Mouse (Mus musculus): Measurements from ENCODE around the gene Dlx6.
A peak's percentile ranks its signal among the peaks of the same experiment; 100 is the strongest.

Dlx6 gene

GRCm38 (mm10) chr6:6875676-6876075 lies 12.5 kb downstream of the Dlx6 start:
- no peak for ATAC-seq (ENCODE audit: insufficient number of reproducible peaks, low FRiP score, low TSS enrichment)

DNA sequence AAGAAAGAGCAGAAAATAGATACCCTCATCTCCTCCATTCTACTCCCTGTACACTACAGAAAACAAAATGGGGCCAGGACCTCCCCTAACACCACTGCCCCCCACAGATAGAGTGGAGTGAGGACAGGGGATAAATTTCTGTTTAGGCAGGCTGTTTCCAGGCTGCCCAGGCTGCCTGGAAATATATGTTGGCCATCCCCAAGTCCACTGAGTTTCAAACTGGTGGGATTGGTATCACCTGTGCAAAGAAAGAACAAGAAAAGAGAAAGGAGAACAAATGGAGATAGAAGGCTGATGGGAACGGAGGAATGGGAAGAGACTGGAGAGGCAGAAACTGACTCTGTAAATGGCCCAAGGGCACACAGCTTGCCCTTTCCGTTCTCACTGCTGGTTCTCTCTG lies 13.1 kb downstream of the Dlx6 start:
- no peak for ATAC-seq (ENCODE audit: insufficient number of reproducible peaks, low FRiP score, low TSS enrichment)

DNA sequence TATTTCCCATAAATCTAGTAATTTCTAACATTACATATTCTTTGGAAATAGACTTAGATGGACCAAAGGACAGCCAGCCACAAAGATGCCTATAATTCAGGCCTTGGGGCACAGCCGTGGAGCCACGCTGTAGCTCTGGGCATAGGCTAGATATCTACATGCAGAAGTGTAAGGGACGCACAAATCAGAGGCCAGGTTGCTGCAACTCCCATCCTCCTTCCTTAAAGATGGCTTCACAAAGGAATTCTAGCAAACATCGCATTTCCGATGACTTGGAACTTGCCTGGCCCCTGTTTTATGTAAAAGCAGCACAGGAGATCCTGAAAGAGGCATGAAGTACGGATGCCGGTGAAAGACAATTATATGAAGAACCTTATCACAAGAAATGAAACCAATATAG lies 13.6 kb downstream of the Dlx6 start:
- ATAC-seq (ENCODE audit: insufficient number of reproducible peaks, low FRiP score, low TSS enrichment): no peak

DNA sequence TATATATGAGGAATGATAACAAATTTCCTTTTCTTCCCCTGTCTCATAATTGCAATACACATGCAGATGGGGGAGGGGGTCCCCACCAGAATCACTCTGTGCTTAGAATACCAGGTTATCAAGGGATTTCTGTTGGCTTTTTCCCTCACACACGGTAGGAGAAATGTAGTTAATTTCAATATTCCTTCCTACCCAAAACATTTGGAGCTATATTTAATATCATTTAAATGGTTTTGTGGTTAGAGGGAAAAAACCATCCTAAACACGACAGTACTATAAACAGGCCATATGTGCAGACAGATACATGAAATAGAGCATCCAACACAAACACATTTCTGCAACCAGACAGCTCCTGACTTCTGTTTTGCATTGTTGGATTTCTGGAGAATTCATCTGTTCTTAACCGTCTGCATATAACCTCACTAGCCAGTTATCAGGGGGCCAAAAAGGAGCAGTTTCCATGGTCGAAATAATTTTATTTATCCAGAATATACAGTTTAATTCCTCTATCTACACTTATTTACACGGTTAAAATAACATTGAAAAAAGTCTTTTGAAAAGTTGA lies 14.3 kb downstream of the Dlx6 start:
- no peak for ATAC-seq (ENCODE audit: insufficient number of reproducible peaks, low FRiP score, low TSS enrichment)

DNA sequence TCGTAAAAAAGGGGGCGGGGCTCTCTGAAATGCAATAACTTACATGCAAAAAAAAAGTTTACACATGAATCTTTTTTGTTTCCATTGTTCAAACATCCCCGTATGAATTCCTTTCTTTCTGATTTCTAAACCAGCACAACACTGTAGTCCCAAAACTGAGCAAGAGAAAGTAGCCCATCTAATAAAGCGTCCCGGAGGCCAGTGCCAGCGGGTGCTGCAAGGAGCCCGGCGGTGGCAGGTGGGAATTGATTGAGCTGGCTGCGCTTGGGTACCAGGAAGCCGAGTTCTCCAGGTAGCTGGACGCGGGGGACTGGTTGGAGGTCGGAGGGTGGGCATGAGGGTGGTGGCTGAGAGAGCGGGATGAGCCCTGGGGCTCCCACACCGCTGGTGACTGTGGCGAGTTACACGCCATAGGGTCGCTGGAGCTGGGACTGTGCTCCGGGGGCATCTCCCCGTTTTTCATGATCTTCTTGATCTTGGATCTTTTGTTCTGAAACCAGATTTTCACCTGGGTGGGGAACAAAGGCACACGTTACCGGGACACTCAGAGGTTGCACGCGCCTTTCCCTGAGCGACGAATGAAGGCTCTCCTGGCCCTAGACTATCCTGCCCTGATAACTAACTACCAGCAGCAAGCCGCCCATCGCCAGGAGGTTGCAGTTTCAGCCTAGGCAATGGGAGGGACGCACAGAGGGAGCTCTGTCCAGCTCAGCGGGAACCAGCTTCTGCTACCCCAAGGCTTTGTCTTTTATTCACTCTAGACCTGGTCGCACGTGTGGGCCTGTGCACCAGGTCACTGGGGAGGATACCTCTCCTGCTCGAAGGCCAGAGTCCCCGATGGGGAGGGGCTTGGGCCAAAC lies 15.1 kb downstream of the Dlx6 start:
- ATAC-seq (ENCODE audit: insufficient number of reproducible peaks, low FRiP score, low TSS enrichment): no peak

DNA sequence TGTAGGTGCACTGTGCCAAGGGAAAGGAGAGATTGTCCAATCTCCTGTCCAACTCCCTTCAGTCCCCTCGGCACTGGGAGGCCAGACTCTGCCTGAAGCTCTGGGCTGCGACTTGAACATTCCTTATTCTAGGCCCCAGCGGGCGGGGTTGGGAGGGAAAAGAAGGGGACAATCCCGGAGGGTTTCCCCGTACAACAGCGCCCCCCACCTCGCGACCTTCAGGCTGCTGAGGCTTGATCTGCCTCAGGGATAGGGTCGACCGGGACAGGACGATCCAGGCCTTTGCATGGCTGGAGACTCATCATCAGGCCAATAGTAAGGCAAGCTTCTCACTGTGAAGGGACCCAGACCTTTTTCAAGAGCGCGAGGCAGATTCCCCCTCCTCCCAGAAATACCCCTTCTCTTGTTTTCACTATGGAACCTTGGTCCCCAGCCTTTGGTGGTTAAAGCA lies 15.7 kb downstream of the Dlx6 start:
- no peak for ATAC-seq (ENCODE audit: insufficient number of reproducible peaks, low FRiP score, low TSS enrichment)

DNA sequence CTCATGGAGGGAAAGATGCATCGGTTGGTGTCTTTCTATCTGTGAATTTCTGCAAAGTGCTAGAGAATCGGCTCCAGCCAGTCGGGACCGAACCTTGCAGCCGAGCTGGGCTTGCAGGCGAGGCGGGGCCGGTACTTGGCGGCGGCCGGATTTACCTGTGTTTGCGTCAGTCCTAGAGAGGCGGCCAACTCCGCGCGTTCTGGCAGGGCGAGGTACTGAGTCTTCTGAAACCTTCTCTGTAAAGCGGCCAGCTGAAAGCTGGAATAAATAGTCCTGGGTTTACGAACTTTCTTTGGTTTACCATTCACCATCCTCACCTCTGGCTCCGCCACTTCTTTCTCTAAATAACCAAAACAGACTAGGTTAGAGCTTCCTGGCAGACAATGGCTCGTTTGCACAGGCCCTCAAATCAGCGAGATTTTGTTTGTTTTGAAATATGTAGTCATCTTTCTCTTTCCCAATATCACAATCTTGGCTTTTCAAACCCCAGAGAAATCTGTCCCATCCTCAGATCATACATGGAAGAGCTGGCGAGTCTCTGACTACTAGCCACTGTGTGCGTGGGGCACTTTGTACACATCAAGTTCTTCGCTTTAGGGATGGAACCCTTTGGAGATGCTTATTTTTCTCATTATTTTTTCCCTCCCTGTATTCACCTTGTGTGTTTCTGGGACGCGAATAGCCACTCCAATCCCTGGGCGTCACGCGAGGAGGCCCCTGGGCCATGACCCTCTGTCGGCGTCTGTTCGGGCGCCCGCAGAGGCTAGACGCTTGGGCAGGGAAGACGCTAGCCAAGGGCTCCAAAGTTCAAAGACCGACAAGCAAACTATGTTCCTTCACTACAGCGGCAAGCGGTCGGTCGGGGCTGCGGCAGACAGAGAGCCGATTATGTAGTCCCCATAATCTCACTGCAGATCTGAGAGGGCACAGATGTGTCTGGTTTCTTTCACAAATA lies 16.5 kb downstream of the Dlx6 start:
- no peak for ATAC-seq (ENCODE audit: insufficient number of reproducible peaks, low FRiP score, low TSS enrichment)

DNA sequence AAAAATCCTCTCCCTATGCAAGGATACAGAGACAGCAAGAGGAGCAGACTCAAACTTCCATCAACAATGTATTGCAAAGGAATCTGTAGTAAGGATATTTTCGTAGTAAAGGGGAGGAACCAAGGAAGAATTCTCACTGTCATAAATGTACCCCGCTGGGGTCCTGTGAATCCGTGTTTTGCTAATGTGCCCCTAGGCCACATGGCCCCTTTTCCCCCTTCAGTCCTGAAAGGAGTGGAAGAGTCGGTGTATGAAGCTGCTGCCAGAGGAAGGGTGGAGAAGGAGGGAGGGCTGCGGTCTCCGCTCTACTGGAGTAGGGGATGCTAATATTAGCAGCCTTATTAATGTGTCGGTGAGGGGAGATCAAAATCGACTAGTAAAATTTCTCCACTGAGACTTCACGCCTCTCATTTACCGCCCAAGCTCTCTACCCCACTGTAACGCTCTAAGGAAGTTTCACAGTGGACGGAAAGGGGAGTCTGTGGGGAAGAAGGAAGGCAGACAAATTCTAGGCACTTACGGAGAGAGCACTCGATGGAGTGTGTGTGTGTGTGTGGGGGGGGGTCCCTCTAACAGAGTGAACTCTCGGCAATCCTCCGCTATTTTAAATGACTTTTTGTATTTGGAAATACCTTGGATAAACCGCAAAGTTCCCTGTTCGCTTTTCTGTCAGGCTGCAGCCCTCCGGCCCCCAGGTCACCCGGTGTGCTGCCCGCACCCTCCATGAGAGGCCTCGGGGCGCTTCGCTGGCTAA lies 17.4 kb downstream of the Dlx6 start:
- no peak for ATAC-seq (ENCODE audit: insufficient number of reproducible peaks, low FRiP score, low TSS enrichment)

GRCm38 (mm10) chr6:6881115-6881637 lies 18.0 kb downstream of the Dlx6 start:
- ATAC-seq (ENCODE audit: insufficient number of reproducible peaks, low FRiP score, low TSS enrichment): no peak

DNA sequence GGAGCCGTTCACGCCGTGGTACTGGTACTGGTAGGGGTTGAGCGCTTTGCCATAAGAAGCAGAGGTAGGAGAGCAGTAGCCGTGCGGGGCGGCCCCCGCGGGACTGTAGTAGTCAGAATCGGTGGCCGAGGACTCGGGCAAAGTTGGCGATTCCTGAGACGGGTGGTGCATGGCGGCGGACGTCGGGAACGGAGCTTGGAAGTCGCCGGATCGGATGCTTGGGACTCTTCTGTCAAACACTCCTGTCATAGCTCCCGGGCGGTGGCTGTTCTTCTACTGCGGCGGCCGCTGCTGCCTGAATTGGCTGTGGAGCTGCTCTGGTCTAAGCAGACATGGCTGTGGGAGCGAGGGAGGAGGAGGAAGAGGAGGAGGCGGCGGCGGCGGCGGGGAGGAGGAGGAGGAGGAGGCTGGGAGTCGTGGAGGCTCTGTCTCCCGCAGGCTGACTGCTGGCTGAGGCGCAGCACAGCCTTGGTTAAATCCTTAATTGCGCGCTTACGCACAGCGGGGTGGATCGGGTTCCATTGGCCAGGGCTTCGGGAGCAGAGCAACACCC lies 18.6 kb downstream of the Dlx6 start, which contains the start of gene Dlx5:
TSS of gene Dlx5 (minus strand) at position 448 of the 553 bp plus-strand sequence.
- ATAC-seq (ENCODE audit: insufficient number of reproducible peaks, low FRiP score, low TSS enrichment): no peak

GRCm38 (mm10) chr6:6882266-6882797 lies 19.2 kb downstream of the Dlx6 start:
- no peak for ATAC-seq (ENCODE audit: insufficient number of reproducible peaks, low FRiP score, low TSS enrichment)

GRCm38 (mm10) chr6:6884897-6885296 lies 21.8 kb downstream of the Dlx6 start:
- no peak for ATAC-seq (ENCODE audit: insufficient number of reproducible peaks, low FRiP score, low TSS enrichment)

DNA sequence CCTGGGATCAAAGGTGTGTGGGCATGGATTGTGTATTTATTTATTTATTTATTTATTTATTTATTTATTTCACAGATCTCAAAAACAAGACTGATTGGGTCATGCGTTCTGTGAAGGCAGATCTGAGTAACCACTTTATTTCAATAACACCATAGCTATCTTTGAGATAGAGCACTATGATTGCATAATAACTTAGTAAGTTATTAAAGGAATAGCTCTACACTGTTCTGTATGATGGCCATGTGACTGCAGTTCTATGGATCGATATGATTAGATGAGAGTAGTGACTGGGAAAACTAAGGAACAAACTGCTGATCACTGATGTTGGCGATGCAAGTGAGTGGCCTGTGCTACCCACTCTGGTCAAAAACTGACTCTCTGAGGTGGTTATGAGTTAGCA lies 23.1 kb downstream of the Dlx6 start:
- ATAC-seq (ENCODE audit: insufficient number of reproducible peaks, low FRiP score, low TSS enrichment): no peak

DNA sequence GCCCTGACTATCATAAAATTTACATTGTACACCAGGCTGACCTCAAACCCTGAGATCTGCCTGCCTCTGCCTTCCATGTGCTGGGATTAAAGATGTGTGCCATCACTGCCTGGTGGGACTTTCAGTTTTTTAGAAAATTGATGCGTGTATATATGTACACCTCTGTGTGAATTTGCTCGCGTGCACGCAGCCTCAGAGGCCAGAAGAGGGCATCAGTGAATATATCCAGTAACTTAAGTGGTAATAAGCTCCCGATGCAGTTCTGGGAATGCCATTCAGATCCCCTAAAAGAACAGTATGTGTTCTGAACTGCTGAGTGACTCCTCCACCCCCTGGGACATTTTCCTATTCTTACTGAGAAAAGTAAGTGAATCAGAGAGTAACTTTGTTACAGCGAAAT lies 26.9 kb downstream of the Dlx6 start:
- no peak for ATAC-seq (ENCODE audit: insufficient number of reproducible peaks, low FRiP score, low TSS enrichment)

- no peak for ATAC-seq (ENCODE audit: insufficient number of reproducible peaks, low FRiP score, low TSS enrichment)
These were observed 46.5 kb downstream of the Dlx6 start for GRCm38 (mm10) chr6:6909586-6909985.

DNA sequence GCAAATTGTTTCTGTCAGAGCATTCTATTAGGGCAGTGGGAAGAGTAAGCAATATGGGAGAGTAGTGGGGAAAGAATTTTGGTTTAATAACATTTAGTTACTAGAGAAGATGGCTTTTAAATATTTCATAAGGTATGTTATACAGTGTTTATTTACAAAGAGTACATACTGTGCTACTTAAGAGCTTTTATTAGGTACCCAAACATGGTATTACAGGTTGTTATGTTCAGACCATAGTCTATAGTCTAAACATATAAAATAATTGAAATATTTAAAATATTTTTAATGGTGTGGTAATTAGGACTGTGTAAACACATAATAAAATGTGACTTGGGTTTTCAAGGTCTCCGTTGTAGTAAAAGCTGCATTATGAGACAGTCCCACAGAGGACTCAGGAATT lies 51.2 kb downstream of the Dlx6 start:
- ATAC-seq (ENCODE audit: insufficient number of reproducible peaks, low FRiP score, low TSS enrichment): no peak

DNA sequence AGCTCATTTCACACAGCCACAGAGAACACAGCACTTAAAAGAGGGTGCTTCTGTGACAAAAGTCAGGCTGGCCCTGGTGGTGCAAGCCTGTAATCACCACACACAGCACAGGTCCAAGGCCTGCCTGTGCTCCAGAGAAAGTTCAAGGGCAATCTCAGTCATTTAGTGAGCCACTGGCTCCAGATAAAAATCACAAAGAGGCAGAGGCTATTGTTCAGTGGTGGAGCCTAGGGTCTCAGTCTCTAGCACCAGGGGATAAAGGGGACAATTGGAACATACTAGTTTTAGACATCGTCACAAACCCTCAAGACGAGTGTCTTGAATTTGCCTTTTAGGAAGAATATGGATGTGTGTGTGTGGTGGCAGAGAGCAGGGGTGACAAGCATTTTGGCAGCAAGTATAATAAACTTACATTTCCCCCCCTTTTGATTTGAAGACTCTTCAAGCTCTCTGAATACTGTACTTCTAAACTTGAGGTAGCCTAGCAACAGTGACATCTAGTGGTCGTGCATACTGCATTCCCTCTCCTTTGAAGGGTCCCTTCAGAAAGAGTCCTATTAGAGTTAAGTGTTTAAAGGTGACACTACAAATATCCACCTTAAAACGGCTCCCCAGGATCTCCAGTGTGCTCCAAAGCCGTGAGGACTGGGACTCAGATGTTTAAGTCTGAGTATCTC lies 51.9 kb downstream of the Dlx6 start:
- peak; percentile 66; the same call in 1 of the 2 replicates for ATAC-seq (ENCODE audit: insufficient number of reproducible peaks, low FRiP score, low TSS enrichment)

DNA sequence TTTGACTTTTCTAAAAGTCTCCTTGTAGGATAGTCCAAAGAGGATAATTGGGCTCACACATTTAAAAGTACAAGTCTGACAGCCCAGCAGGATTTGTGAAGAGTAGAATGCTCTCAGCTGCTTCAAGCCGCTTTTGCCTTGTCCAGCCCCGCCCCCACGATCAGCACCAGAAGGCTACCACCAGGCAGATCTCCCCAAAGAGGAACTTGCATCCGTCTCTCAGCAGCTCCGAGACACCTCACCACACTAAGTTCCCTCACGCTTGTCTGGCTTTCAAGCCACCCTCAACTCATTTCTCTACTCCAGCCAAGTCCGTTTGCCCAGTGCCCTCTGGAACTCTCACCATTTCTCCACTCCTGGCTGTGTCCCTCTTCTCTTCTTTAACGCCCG lies 52.4 kb downstream of the Dlx6 start:
- no peak for ATAC-seq (ENCODE audit: insufficient number of reproducible peaks, low FRiP score, low TSS enrichment)

DNA sequence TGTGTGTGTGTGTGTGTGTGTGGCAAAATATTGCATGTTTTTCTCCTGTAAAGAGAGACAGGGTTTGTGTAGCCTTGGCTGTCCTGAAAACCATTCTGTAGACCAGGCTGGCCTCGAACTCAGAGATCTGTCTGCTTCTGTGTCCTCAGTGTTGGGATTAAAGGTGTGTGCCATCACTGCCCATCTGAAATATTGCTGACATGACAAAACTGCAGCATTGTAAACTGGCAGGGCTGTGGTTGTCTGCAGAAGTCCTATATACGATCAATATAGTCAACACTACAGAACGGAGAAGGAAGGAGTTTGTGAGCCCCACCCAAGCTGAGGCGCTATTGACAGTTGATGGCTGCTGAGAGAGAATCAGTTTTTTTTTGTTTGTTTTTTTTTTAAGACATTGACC lies 54.2 kb downstream of the Dlx6 start:
- no peak for ATAC-seq (ENCODE audit: insufficient number of reproducible peaks, low FRiP score, low TSS enrichment)
